ENCODE assay signal across 24 mouse cellular contexts in the genomic region with DNA sequence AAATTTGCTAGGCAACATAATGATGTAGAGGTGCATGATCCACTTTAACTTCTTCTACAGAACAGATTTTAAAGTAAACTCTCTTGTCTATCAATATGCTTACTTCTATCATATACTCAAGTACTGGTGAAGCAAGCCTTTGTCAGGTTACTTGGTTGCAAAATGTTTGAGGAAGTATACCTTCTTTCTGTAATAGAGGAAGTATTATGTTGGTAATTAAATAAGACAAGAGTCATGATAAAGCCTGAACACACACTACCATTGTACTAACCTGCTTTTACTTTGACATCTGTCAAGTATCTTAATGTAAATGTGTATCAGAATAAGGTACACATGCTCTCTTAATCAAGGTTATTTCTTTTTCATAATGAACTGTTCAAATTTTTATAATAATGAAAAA.
A peak's percentile ranks its signal among the peaks of the same experiment; 100 is the strongest.
DNase-seq lines count a peak whose midpoint lies in the region; ATAC-seq and TF ChIP-seq lines count a peak whose summit lies in the region.
"Had no signal": no experiment of that assay in that cellular context is flagged by ENCODE, and none has a peak within 500 bp of the region (broad histone marks: within the 10 kb centered on the region; RNA-seq: fewer than 3 reads in every experiment).

No protein-coding gene starts in this region.

- peaks cover 0 to 3% of the 10 kb centered on the region in 2 experiments; a peak in 1 of 4 replicates for H3K36me3 ChIP-seq in MEL (ENCODE audit: control insufficient read depth in 1 of 2, insufficient read depth in 2 of 2, low read length in 2 of 2)
- H3K36me3 ChIP-seq in forebrain, embryonic 12.5 days (replicated peaks), result no peaks in the 10 kb centered on the region
- H3K36me3 ChIP-seq: G1E had no signal

- peaks cover 0 to 6% of the 10 kb centered on the region in 2 experiments; a peak in 2 of 4 replicates for H3K4me1 ChIP-seq in MEL (ENCODE audit: control insufficient read depth in 1 of 2, insufficient read depth in 2 of 2, low read length in 2 of 2)
- no peaks in the 10 kb centered on the region for H3K4me1 ChIP-seq in forebrain, embryonic 12.5 days

- H3K4me2 ChIP-seq in forebrain, embryonic 12.5 days, result no peak overlapping the region

- no peaks in the 10 kb centered on the region for H3K79me2 ChIP-seq in MEL (ENCODE audit: control insufficient read depth, insufficient read depth, low read length, poor library complexity)

- peak; percentile 14 to 71; a peak in 1 of 4 replicates for TF ChIP-seq EP300 in MEL (IDR thresholded peaks at IDR 0.05; ENCODE audit: low read depth in 1 of 2, low read length in 2 of 2)

- ATAC-seq in forebrain, embryonic 12.5 days (ENCODE audit: low FRiP score), result no peak
- ATAC-seq: activated CD4-positive, CD25-positive, alpha-beta regulatory T cell, adult 4 months; CD4-positive, CD25-positive, alpha-beta regulatory T cell, adult 4 months; Patski had no signal

- TF ChIP-seq POLR2A in MEL (IDR thresholded peaks at IDR 0.05; ENCODE audit: control insufficient read depth in 1 of 2, insufficient read depth in 1 of 2, low read depth in 1 of 2, low read length in 2 of 2, poor library complexity in 1 of 2), result no peak

- TF ChIP-seq RAD21 in MEL (IDR thresholded peaks at IDR 0.05; ENCODE audit: low read depth, low read length), result no peak

- TF ChIP-seq CTCF in MEL (IDR thresholded peaks at IDR 0.05 in 2 of 3, conservative IDR thresholded peaks at IDR 0.05 in 1 of 3; ENCODE audit: control insufficient read depth in 1 of 3, insufficient read depth in 1 of 3, low read depth in 2 of 3, low read length in 3 of 3, poor library complexity in 1 of 3, severe bottlenecking in 1 of 3), result no peak

- no peak overlapping the region for H3K27ac ChIP-seq in MEL (ENCODE audit: control insufficient read depth, low read depth, low read length)
- no peak overlapping the region for H3K27ac ChIP-seq in forebrain, embryonic 12.5 days

- no peak overlapping the region for H3K9ac ChIP-seq in MEL (ENCODE audit: control insufficient read depth, low read depth, low read length, poor library complexity, severe bottlenecking)
- H3K9ac ChIP-seq in forebrain, embryonic 12.5 days, result no peak overlapping the region

- H3K4me3 ChIP-seq in MEL (ENCODE audit: control insufficient read depth in 1 of 2, insufficient read depth in 1 of 2, low read depth in 2 of 2, low read length in 2 of 2), result no peak overlapping the region
- no peak overlapping the region for H3K4me3 ChIP-seq in forebrain, embryonic 12.5 days (replicated peaks)

- peak; percentile 28 for DNase-seq in 416B (ENCODE audit: low read depth)
- DNase-seq in MEL (ENCODE audit: low read depth, low spot score), result peak; percentile 63
- DNase-seq in MEL-GATA-1-ER (ENCODE audit: extremely low read depth, low read depth), result peak; percentile 38
- DNase-seq in right cerebral cortex, postnatal 36 days (ENCODE audit: low spot score in 2 of 2), result no peak
- DNase-seq in cerebellum, adult 18-20 months, result no peak
- DNase-seq: adrenal gland, adult 2 months; adrenal gland, adult 8-10 months; adrenal gland, postnatal 10 days; adrenal gland, postnatal 14 days; adrenal gland, postnatal 25 days; adrenal gland, postnatal 36 days; B cell, adult 2 months; cerebellum, adult 11 months; cerebellum, adult 11-12 months; cerebellum, adult 2 months; cerebellum, adult 8-10 months; cerebellum, adult 9-10 months; cerebellum, adult 9-11 months had no signal

- no peaks in the 10 kb centered on the region for H3K9me3 ChIP-seq in MEL (replicated peaks; ENCODE audit: insufficient read depth, low read length)
- H3K9me3 ChIP-seq in forebrain, embryonic 12.5 days, result no peaks in the 10 kb centered on the region

- H3K27me3 ChIP-seq in MEL (ENCODE audit: control insufficient read depth in 1 of 2, insufficient read depth in 2 of 2, low read length in 2 of 2), result no peaks in the 10 kb centered on the region
- H3K27me3 ChIP-seq in forebrain, embryonic 12.5 days, result no peaks in the 10 kb centered on the region
- H3K27me3 ChIP-seq: CH12.LX, Patski had no signal

TF ChIP-seq in MEL, 35 proteins besides CTCF, POLR2A, EP300 and RAD21:
- TF ChIP-seq ZMIZ1 (IDR thresholded peaks at IDR 0.05; ENCODE audit: low read depth, low read length) (no peak), E2F4 (IDR thresholded peaks at IDR 0.05; ENCODE audit: borderline replicate concordance, low read depth, low read length) (no peak), GATA1 (IDR thresholded peaks at IDR 0.05; ENCODE audit: low read depth, low read length) (peak; percentile 18; the same call in 1 of the 2 replicates), MYC (IDR thresholded peaks at IDR 0.05; ENCODE audit: low read depth, low read length) (0 out of 2 replicates have a peak, but pooled peaks have one; percentile 37), KAT2A (conservative IDR thresholded peaks at IDR 0.05; ENCODE audit: low read depth, low read length) (0 out of 2 replicates have a peak, but pooled peaks have one; percentile 23), ETS1 (IDR thresholded peaks at IDR 0.05; ENCODE audit: low read depth, low read length) (0 out of 2 replicates have a peak, but pooled peaks have one; percentile 17), SIN3A (IDR thresholded peaks at IDR 0.05; ENCODE audit: low read length) (peak; percentile 64), HCFC1 (IDR thresholded peaks at IDR 0.05; ENCODE audit: low read depth, low read length) (0 out of 2 replicates have a peak, but pooled peaks have one; percentile 29), ZC3H11A (IDR thresholded peaks at IDR 0.05; ENCODE audit: low read depth, low read length) (no peak), ELF1 (IDR thresholded peaks at IDR 0.05; ENCODE audit: low read depth, low read length) (peak; percentile 27; the same call in 1 of the 2 replicates)
TF ChIP-seq in MEL: peak in this region for 7.

Comparison
In these comparisons a context has a peak if more than half of its experiments do, and no peak if none do; other contexts are left out.
1. DNase-seq: peak in 416B (single experiment), MEL (single experiment) and MEL-GATA-1-ER (single experiment); none in right cerebral cortex, postnatal 36 days (0 of 2) and cerebellum, adult 18-20 months (0 of 2).